Mouse (Mus musculus) layer of hippocampus, postnatal 25 days (tissue): ENCODE results near the gene Xrcc5. TPM values are rescaled to one million over a fixed set of nuclear protein-coding genes. Genes with fewer than 3 reads are reported as not detected.

ENCODE experiments used
- DNase-seq, 2 experiments: peaks; one replicate each; pipeline ENCODE4 v3.0.0; 2022; ENCODE audit warnings: mixed read lengths in 2 of 2, low spot score in 1 of 2; ENCODE audit errors: extremely low spot score in 1 of 2
- total RNA-seq, 2 experiments: library from RNA; stranded (reverse); gene quantifications; 2 replicates each; pipeline ENCODE4 v1.2.3; 2021

Gene Xrcc5
- total RNA-seq, 2 experiments from 2014 or later = 13.1 to 13.9 TPM

DNA sequence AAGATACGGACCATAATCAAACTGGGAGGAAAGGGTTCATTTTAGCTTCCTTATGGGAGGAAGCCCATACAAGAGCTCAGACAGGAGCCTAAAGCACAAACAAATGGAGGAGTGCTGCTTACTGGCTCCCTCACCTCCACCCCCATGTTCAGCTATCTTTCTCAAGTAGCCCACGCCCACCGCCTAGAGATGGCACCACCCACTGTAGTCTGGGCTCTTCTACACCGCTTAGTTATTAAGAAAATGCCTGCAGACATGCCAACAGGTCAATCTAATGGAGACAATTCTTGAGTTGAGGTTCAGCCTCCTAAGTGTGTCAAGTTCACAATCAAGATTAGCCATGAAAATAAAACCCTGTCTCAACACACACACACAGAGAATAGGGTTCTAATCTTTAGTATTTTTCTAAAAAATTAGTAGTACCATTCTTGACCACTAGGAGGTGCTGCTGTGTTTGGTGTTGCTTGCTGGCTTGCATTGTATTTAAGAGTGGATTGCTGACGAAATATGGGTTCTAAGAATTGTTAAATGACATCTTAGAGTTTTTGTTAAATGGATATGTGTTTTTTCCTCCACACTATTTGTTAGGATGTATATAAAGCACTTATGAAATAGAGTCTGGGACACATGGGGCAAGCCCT, 6.3 kb downstream of the Xrcc5 start:
- DNase-seq = no peak

DNA sequence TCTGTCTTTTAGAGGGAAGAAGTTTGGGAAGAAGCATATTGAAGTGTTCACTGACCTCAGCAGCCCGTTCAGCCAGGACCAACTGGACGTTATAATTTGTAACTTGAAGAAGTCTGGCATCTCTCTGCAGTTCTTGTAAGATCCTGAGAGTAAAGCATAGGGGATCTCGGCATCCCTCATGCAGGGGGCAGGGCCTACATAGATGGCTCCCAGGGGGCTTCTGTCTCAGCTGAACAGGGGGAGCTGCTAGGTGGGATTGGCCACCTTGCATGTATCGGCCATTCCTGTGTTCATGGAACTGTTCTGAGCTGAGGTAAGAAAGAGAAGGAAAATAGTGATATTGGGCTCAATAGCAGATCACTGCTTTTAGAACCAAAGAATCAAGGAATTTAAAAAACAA, 8.2 kb downstream of the Xrcc5 start:
- DNase-seq = no peak

- DNase-seq = no peak
Measured at GRCm38 (mm10) chr1:72316409-72316808, 9.2 kb downstream of the Xrcc5 start.

- DNase-seq = no peak
Measured at GRCm38 (mm10) chr1:72316901-72317300, 9.7 kb downstream of the Xrcc5 start.

DNA sequence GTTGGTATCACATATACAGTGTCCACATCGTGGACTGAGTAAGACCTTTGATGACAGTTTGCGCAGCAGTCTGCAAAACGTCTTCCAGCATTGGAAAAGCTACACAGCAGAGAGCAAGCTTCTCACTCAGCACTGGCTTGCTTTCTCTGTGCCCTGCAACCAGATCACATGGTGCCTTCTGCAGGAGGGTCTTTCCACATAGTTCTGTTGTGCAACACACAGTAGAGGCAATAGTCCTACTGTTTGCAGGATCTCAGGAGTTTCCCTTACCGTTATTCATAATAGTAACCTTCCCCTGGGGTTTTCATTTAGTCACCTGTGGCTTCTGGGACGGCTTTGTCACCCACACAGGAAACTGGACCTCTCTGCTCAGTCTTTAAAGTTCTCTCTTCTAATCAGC, 13.5 kb downstream of the Xrcc5 start:
- DNase-seq = no peak

- DNase-seq = no peak
Measured at GRCm38 (mm10) chr1:72323248-72323647, 16.0 kb downstream of the Xrcc5 start.

GRCm38 (mm10) chr1:72326162-72326821, 19.1 kb downstream of the Xrcc5 start:
- no peak for DNase-seq

DNA sequence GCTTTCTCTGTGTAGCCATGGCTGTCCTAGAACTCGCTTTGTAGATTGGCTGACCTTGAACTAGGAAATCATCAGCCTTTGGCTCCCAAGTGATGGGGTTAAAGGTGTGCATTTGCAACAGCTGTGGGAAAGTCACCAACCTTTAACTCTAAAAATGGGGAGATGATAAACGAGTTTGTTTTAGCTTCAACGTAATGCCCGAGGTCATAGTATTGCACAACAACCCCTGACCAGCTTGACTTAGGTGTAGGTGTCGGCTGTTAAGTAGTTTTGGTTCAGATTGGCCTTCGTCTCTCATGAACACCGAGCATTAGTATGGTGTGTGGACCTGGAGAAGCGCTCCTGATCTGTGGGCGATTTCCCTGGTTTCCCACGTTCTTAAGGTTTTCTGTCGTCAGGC, 27.6 kb downstream of the Xrcc5 start:
- no peak for DNase-seq

GRCm38 (mm10) chr1:72336780-72337179, 29.6 kb downstream of the Xrcc5 start:
- DNase-seq = no peak

GRCm38 (mm10) chr1:72338341-72338740, 31.1 kb downstream of the Xrcc5 start:
- DNase-seq = no peak

GRCm38 (mm10) chr1:72347873-72348272, 40.7 kb downstream of the Xrcc5 start:
- no peak for DNase-seq

GRCm38 (mm10) chr1:72354856-72355255, 47.6 kb downstream of the Xrcc5 start:
- DNase-seq = no peak

DNA sequence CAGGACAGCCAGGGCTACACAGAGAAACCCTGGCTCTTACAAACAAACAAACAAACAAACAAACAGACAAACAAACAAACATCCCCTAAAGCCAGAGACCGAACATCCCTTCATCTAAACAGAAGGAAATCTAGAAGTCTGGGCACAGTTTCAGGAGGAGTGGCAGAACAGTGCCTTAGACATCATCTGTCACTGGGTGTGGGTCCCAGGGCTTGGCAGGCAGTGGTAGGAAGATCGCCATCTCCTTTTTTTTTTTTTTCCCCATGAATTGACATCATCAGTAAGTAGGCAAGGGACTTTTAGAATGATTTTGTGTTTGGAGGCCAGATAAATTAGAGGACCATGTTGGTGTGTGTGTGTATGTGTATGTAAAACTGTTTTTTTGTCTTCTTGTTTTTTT, 51.0 kb downstream of the Xrcc5 start:
- DNase-seq = no peak

DNA sequence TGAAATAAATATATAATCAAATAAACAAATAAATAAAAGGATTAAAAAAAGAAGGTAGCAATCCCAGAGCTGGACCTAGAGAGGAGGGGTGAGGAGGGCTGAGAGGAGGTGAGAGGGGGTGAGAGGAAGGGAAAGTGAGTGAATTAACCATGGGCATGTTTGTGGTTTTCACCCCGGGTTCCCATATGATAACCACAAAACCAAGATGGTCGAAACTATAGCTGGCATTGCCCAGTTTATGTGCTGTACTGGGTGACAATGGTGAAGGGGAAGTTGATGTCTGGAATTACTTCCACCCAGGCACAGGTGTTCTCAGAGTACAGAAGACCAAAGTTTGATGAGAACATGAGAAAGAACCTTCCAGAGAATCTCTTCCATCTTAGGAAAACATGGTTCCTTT, 52.2 kb downstream of the Xrcc5 start:
- DNase-seq = no peak

DNA sequence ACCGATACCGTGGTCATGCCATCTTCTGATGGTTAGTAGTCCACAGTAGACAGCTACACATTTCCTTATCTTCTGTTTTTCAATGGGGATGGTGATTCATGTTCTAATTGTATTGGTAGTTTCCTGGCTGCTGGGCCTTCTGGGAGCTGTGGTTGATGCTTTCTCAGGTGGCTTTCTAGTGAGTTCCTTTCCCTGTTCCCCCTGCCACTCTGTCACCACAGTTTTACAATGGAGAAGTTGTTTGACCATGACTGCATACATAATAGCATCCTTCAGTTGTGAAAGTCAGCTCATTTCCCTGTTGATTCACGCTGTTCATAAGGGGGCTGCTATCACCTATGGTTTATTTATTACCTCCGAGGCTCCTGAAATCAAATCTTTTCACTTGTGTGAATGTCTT, 53.6 kb downstream of the Xrcc5 start:
- no peak for DNase-seq

DNA sequence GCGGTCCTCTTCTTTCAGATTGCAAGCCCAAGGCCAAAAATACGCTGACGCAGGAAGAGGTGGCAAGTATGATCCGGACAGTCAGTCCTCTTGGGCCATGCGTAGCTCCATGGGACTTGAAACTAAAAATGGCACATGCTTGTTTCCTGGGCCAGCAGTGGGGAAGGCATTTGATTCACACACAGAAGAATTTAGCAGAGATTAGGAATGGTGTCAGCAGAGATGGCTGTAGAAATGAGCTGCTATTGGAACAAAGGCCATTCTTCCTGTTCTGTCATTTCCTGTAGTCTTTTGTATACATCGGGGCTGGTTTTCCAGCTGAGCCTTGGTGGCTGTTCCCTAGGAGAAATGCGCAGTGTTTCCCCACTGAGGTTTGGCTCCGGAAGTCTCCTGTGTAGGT, 57.4 kb downstream of the Xrcc5 start:
- no peak for DNase-seq

- DNase-seq = no peak
Measured at GRCm38 (mm10) chr1:72372512-72372911, 65.3 kb downstream of the Xrcc5 start.

DNA sequence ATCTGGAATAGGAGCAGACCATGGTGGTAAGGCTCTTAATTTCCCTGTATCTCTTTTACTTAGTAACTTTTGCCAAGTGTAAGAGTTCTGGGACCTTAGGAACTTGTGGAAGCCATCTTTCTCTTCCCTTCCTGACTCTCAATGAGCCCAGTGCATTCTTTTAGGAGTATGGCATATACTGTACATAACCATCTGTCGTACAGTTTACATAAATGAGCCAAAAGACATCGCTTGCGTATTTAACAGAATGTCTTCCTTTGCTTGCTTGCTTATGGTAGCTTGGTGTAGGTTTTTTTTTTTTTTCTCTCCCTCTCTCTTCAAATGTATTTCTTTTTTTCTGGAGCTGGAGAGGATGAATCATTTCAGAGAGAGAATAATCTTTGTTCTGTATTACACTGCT, 65.7 kb downstream of the Xrcc5 start:
- no peak for DNase-seq

- no peak for DNase-seq
Measured at GRCm38 (mm10) chr1:72373648-72374047, 66.4 kb downstream of the Xrcc5 start.

DNA sequence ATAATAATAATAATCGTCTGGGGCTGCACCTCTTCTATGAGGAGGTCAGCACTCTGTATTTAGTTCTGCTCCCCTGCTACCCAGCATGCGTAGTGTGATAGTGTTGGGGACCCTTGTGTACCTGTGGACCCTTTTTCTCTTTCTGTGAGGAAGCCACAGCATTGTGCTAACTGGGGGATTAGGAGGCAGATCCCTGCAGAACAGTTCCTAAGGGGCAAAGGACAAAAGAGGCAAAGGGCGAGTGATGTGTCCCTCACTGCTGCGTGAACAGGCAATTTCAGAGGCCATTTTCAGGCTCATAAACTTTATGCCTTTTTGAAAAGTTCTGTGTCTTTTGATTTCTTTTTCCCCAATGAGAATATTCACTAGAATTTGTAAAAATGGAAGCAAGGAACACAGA, 66.8 kb downstream of the Xrcc5 start:
- DNase-seq = no peak

DNA sequence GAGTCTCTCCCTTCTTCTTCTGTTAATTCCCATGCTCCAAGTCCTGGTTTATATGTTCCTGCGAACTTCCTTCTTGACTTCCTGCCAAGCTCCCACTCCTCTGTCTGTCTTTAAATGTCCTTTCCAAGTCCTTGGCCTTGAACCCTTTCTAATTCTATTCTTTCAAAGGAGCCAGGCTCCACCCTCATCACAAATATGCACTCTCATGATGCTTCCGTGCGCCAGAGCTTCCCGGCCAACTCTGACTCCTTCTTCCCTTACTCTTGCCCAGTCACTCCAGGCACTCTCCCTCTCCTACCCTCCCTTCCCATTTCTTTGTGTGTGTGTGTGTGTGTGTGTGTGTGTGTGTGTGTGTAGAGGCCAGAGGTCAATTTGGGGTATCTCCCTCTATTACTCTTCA, 70.9 kb downstream of the Xrcc5 start:
- DNase-seq = no peak

- no peak for DNase-seq
Measured at GRCm38 (mm10) chr1:72379752-72380353, 72.6 kb downstream of the Xrcc5 start.
